Mouse (Mus musculus): ENCODE results near the gene Fam210b. TPM values are rescaled to one million over a fixed set of nuclear protein-coding genes. Genes with fewer than 3 reads are reported as not detected.
A peak's percentile ranks its signal among the peaks of the same experiment; 100 is the strongest.

Fam210b gene
- total RNA-seq, 2 experiments from 2014 or later: 5.0 to 6.4 TPM

DNA sequence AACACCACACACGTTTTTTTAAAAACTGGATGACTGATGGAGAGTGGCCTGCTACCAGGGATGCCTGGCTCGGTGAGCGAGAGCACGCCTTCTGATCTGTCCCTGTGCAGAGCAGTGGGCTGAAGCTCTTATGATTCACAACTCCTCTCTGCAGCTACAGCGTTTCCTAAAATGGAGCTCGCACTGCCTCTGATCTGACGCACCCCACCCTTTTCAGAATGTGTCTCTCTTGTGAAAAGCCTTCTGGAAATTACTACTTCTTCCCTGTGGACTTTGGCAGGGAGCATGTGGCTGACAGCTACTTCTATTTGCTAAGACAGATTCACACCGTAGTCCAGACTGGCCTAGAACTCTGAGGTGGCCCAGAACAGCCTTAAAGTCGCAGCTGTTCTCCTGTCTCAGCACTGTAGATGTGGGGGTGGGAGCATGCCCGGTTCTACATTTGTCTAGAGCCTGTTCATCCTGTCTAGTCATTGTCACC is 46.7 kb downstream of the Fam210b start:
- no peak for TF ChIP-seq CTCF (IDR thresholded peaks at IDR 0.05)
- intact Hi-C loops (cut with DNase I): no loop called here
- DNase-seq: no peak
- H3K27ac ChIP-seq: no peak overlapping the region
- no peak overlapping the region for H3K4me3 ChIP-seq

DNA sequence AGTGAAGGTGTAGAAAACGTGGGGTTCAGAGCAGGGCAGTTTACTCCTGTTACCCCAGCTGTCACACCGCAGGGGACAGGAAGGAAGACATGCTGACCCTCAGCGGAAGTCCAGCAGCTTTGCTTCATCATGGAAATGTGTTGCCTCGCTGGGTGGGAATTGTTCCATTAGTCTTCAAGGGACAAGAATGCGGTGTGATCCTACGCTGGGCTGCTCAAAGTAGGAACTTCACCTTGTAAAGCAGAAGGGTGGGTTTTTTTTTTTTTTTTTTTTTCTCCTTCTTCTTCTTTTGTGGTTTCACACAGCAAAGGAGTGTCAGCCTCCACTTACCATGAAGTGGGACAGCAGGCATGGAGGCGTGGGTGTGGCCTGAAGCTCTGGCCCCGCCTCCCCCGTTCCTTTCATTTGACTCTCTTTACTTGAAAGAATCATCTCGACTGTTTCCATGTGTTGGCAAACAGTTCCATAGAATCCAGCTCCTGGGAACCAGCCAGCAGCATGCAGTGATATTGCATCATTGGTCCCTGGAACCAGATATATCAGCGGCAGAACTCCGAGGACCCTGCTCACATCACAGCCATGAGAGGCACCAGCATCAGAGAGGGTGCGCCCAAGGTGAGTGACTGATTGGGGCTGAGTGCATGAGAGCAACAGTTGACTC is 48.2 kb downstream of the Fam210b start, which contains the start of gene Cass4:
Gene Cass4, plus strand, starts transcription at position 404 of the 661 bp plus-strand sequence.
- H3K27ac ChIP-seq: no peak within 1 kb of the TSS
- H3K4me3 ChIP-seq: peak within 1 kb of the TSS; percentile 50

GRCm38 (mm10) chr2:172394052-172394392 is 48.7 kb downstream of the Fam210b start:
- H3K4me3 ChIP-seq: peak overlapping the region; percentile 50
- no peak for TF ChIP-seq CTCF (IDR thresholded peaks at IDR 0.05)
- intact Hi-C loops (cut with DNase I): no loop called here

More for the DNA sequence above, 48.2 kb downstream of the Fam210b start, which contains the start of gene Cass4:
- no peak for TF ChIP-seq CTCF (IDR thresholded peaks at IDR 0.05)
- intact Hi-C loops (cut with DNase I): no loop called here
- no peak for DNase-seq

DNA sequence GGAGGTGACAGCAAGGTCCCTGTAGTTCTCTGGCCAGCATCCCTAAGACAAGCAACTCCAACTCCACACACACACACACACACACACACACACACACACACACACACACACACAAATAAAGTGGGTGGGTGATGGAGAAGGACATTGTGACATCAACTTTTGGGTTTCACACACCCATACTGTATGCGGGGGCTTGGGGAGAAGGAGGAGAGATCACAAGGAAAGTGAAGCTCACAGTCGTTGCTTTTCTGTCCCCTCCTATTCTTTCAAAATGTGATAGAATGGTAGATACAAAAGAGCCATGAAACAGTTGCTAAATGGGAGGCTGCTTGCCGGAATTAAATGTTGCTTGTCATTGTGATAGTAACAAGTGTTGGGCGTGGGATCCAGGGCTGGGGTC is 49.3 kb downstream of the Fam210b start:
- Histone ChIP-seq H3K4me3 (peak overlapping the region; percentile 50), H3K27ac (no peak overlapping the region)
- intact Hi-C loops (cut with DNase I): no loop called here
- DNase-seq: no peak
- no peak for TF ChIP-seq CTCF (IDR thresholded peaks at IDR 0.05)

More at GRCm38 (mm10) chr2:172394052-172394392, 48.7 kb downstream of the Fam210b start:
- no peak for DNase-seq
- no peak overlapping the region for H3K27ac ChIP-seq

DNA sequence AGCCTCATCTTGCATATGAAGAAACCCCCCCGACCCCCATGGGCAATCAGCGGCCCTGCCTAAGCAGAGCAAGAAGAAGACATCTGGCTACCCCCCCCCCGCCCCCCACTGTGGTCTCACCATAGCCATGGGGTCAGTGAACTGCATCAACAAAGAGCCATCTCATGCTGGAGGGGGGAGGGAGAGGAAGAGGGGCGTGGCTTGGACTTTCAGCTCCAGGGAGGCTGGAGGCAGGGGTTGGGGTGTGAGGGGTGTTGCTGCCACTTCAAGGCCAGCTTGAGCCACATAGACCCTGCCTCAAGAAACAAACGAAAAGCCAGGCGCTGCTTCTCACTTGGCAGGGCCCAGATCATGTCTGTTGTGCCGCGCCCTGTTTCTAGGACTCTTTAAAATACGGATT is 50.6 kb downstream of the Fam210b start:
- intact Hi-C loops (cut with DNase I): no loop called here

DNA sequence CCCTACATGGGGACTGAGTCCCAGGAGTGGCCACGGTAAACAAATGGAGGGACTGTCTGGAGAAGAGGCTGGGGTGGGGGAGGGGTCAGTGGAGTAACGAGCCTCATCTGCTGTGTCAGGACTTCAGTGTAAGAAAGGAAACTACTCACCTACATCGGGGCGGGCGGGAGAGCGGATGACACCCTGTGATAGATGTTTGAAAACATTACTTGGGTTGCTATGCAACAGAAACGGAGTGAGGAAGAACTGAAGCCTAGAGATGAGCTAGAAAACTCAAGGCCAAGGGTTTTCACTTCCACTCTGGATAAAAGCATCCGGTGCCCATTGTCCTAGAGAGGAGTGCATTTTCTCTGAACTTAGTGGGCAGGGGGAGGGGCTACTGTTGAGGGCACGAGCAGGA is 54.5 kb downstream of the Fam210b start:
- DNase-seq: no peak
- Histone ChIP-seq H3K4me3 (no peak overlapping the region), H3K27ac (no peak overlapping the region)
- intact Hi-C loops (cut with DNase I): no loop called here
- no peak for TF ChIP-seq CTCF (IDR thresholded peaks at IDR 0.05)

More for the DNA sequence above, 50.6 kb downstream of the Fam210b start:
- Histone ChIP-seq H3K4me3 (no peak overlapping the region), H3K27ac (no peak overlapping the region)
- TF ChIP-seq CTCF (IDR thresholded peaks at IDR 0.05): no peak
- no peak for DNase-seq

DNA sequence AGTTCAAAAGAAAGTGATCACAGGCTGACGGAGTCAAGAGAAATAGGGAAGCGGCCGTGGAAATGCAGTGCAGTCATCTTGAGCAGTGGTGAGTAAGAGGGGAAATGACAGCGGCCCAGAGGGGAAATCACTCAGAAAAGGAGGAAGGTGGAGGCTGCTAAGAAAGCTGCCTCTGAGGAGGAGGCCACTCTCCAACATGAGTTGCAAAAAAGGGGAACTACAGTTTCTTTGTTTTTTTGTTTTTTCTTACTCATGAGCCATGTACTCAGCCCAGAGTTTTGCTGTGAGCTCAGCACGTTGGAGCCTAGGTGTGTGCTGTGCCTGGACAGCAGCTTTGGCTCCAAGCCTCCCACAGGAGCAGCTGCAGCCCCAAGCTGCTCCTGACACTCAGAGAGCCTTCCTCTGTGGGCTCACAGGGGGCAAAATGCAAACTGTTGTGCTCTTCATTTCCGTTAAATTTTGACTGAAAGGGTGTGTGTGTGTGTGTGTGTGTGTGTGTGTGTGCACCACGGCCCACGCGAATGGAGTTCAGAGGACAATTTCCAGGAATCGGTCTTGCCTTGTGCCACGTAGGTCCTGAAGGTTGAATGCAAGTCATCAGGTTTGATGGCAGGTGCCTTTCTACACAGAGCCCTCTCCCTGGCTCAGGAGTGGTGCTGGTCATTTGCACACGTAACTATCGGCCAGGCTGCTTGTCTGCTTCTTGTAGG is 55.9 kb downstream of the Fam210b start:
- no peak overlapping the region for H3K27ac ChIP-seq
- no peak for TF ChIP-seq CTCF (IDR thresholded peaks at IDR 0.05)
- DNase-seq: no peak

DNA sequence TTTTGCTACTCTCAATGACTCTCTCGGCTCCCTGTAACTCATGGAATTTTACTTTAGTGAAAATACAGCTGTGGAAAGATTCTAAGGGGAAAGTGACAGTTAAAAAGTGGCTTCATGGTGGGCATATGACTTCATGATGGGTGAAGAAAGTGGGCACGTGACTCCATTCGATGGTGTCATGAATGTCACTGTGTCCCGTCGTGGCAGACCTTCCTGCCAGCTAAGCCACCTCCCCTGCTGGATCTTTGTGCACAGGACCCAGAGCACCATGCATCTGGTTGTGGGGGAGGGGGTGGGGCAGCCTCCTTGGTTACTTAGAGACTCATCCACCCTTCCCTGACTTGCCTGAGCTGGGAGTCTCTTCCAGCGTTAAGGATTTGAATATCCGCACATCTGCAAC is 58.9 kb downstream of the Fam210b start:
- DNase-seq: no peak
- TF ChIP-seq CTCF (IDR thresholded peaks at IDR 0.05): no peak
- Histone ChIP-seq H3K27ac (no peak overlapping the region), H3K4me3 (no peak overlapping the region)
- intact Hi-C loops (cut with DNase I): no loop called here

More for the DNA sequence above, 55.9 kb downstream of the Fam210b start:
- H3K4me3 ChIP-seq: no peak overlapping the region
- intact Hi-C loops (cut with DNase I): no loop called here

- intact Hi-C loops (cut with DNase I): no loop called here
- TF ChIP-seq CTCF (IDR thresholded peaks at IDR 0.05): no peak
- no peak for DNase-seq
- H3K27ac ChIP-seq: no peak overlapping the region
- H3K4me3 ChIP-seq: no peak overlapping the region
Measured at GRCm38 (mm10) chr2:172405011-172405410, 59.6 kb downstream of the Fam210b start.

Other genes starting within 250 kb of the Fam210b start
- gene Mc3r, start 97.1 kb upstream of the Fam210b start, total RNA-seq (2021): not detected
- gene Aurka, start 25.0 kb downstream of the Fam210b start, total RNA-seq (2021): 1 to 10 TPM; 4.4 to 9.9 TPM
- gene Cstf1, start 25.1 kb downstream of the Fam210b start, total RNA-seq (2021): 10 to 100 TPM; 17.0 to 20.6 TPM
- gene Cass4, start 48.2 kb downstream of the Fam210b start, total RNA-seq (2021): under 1 TPM; 0.08 to 0.13 TPM
- 10 to 100 TPM; 28.1 to 29.3 TPM for gene Rtf2, start 95.0 kb downstream of the Fam210b start, total RNA-seq (2021)
- not detected for gene Gcnt7, start 113.0 kb downstream of the Fam210b start, total RNA-seq (2021)
- gene Fam209, start 127.0 kb downstream of the Fam210b start, total RNA-seq (2021): under 1 TPM in 1 of 2 experiments, not detected in 1; 0.36 TPM
- not detected for gene Tfap2c, start 204.0 kb downstream of the Fam210b start, total RNA-seq (2021)